Mouse (Mus musculus): Measurements from ENCODE around the gene Hbb-bh2.
"Not testable (repeated sequence)": the region's sequence is repeated elsewhere in the genome, so short reads cannot be mapped to it uniquely, and the experiment has no call there.

Hbb-bh2 gene

GRCm38 (mm10) chr7:103811223-103811845 lies 29.0 kb downstream of the Hbb-bh2 start:
- DNase-seq (ENCODE audit: low spot score): no peak

- DNase-seq (ENCODE audit: low spot score): no peak
Observed at GRCm38 (mm10) chr7:103810746-103811145, 29.6 kb downstream of the Hbb-bh2 start.

- no peak for DNase-seq (ENCODE audit: low spot score)
Observed at GRCm38 (mm10) chr7:103810296-103810695, 30.0 kb downstream of the Hbb-bh2 start.

- no peak for DNase-seq (ENCODE audit: low spot score)
Observed at GRCm38 (mm10) chr7:103809801-103810155, 30.5 kb downstream of the Hbb-bh2 start.

- DNase-seq (ENCODE audit: low spot score): no peak
Observed at GRCm38 (mm10) chr7:103808971-103809800, 31.1 kb downstream of the Hbb-bh2 start.

GRCm38 (mm10) chr7:103808120-103808519 lies 32.2 kb downstream of the Hbb-bh2 start:
- DNase-seq (ENCODE audit: low spot score): not testable (repeated sequence)

- DNase-seq (ENCODE audit: low spot score): peak; percentile 5
Observed at GRCm38 (mm10) chr7:103806856-103807255, 33.5 kb downstream of the Hbb-bh2 start.

GRCm38 (mm10) chr7:103792669-103793388 lies 47.5 kb downstream of the Hbb-bh2 start:
- DNase-seq (ENCODE audit: low spot score): no peak

- DNase-seq (ENCODE audit: low spot score): no peak
Observed at GRCm38 (mm10) chr7:103791721-103792120, 48.6 kb downstream of the Hbb-bh2 start, which contains the start of gene Olfr67. TSS of gene Olfr67 (minus strand) at chr7:103791821.

Measured in urinary bladder, postnatal 25 days (tissue).